Mouse (Mus musculus): ENCODE data around the gene Ooep. TPM values are rescaled to one million over a fixed set of nuclear protein-coding genes. Genes with fewer than 3 reads are reported as not detected.

Ooep gene
- polyA plus RNA-seq, 1 experiment from 2014 or later = 0.81 TPM

DNA sequence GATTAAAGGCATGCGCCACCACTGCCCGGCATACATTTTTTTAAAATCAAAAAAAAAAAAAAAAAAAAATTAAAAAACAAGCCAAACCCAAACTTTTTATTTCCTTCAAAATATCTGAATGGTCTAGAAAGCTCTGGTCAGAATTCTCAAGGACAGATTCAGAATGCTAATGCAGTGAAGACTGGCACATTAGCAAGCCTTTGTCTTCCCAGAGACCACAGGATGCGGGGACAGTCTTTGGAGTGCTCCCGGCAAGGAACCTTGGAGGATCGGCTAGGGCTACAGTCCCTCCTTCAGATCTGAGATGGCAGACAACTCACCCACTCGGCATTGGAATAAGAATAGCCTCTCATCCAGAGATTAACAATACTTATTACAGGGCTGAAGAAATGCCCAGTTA is 13.8 kb downstream of the Ooep start:
- DNase-seq (ENCODE audit: low spot score) (no peak), ATAC-seq (ENCODE audit: low FRiP score, low TSS enrichment) (no peak)
- Histone ChIP-seq H3K9me3 (ENCODE audit: control insufficient read depth, low read length) (no peaks in the 10 kb centered on the region), H3K36me3 (ENCODE audit: control insufficient read depth, insufficient read depth, low read length) (no peaks in the 10 kb centered on the region), H3K4me3 (ENCODE audit: low read depth, low read length) (no peak overlapping the region), H3K9ac (ENCODE audit: low read length) (no peak overlapping the region), H3K4me2 (replicated peaks; ENCODE audit: low read depth) (no peak overlapping the region), H3K4me1 (replicated peaks; ENCODE audit: control insufficient read depth, insufficient read depth) (no peaks in the 10 kb centered on the region), H3K27ac (replicated peaks) (no peak overlapping the region), H3K27me3 (ENCODE audit: control insufficient read depth, insufficient read depth, low read length) (no peaks in the 10 kb centered on the region)
- WGBS = 96% methylated on average over 6 of the region's 6 CpGs
- TF ChIP-seq CTCF (IDR thresholded peaks at IDR 0.05; ENCODE audit: low read depth) (no peak), EP300 (optimal IDR thresholded peaks at IDR 0.05) (no peak)

DNA sequence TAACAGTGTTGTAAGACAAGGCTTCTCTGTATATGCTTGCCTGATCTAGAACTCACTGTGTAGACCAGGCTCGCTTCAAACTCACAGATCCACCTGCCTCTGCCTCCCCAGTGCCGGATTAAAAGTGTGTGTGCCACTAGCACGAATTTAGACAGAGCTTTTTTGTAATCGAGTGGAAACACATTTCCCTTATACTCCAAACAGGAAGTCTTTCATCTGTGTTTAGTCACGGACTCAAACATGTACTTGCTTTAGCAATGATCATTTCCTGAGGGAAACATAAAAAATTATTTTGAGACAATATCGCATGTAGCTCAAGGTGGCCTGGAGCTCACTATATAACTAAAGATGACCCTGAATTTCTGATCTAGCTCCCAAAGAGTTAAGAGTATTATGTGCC is 15.2 kb downstream of the Ooep start:
- no peak for ATAC-seq (ENCODE audit: low FRiP score, low TSS enrichment)

DNA sequence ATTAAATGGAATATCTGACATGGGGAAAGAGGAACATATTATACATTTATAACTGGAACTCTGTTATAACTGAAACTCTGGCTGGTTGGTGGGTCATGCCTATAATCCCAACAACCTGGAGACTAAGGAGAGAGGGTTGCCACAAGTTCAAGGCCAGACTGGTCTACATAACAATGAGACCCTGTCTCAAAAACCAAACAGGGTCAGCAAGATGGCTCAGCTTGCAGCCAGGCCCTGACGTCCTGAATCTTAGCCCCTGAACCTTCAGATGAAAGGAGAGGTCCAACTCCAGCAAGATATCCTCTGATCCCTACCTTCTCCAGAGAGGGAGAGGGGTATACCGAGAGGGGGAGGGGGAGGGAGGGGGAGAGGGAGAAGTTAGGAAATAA is 18.0 kb downstream of the Ooep start:
- no peak overlapping the region for H3K9ac ChIP-seq (ENCODE audit: low read length)
- 49% methylated on average over 2 of the region's 2 CpGs for WGBS
- H3K4me3 ChIP-seq (ENCODE audit: low read depth, low read length) = no peak overlapping the region
- no peak for DNase-seq (ENCODE audit: low spot score)
- ATAC-seq (ENCODE audit: low FRiP score, low TSS enrichment) = no peak
- no peaks in the 10 kb centered on the region for H3K4me1 ChIP-seq (replicated peaks; ENCODE audit: control insufficient read depth, insufficient read depth)
- no peak overlapping the region for H3K4me2 ChIP-seq (replicated peaks; ENCODE audit: low read depth)
- TF ChIP-seq CTCF (IDR thresholded peaks at IDR 0.05; ENCODE audit: low read depth) (no peak), EP300 (optimal IDR thresholded peaks at IDR 0.05) (no peak)
- no peak overlapping the region for H3K27ac ChIP-seq (replicated peaks)
- H3K9me3 ChIP-seq (ENCODE audit: control insufficient read depth, low read length) = no peaks in the 10 kb centered on the region
- H3K36me3 ChIP-seq (ENCODE audit: control insufficient read depth, insufficient read depth, low read length) = no peaks in the 10 kb centered on the region
- no peaks in the 10 kb centered on the region for H3K27me3 ChIP-seq (ENCODE audit: control insufficient read depth, insufficient read depth, low read length)

More for the DNA sequence above, 15.2 kb downstream of the Ooep start:
- no peak overlapping the region for H3K27ac ChIP-seq (replicated peaks)
- DNase-seq (ENCODE audit: low spot score) = no peak
- no peaks in the 10 kb centered on the region for H3K27me3 ChIP-seq (ENCODE audit: control insufficient read depth, insufficient read depth, low read length)
- no peaks in the 10 kb centered on the region for H3K36me3 ChIP-seq (ENCODE audit: control insufficient read depth, insufficient read depth, low read length)
- no peak overlapping the region for H3K4me2 ChIP-seq (replicated peaks; ENCODE audit: low read depth)
- H3K4me3 ChIP-seq (ENCODE audit: low read depth, low read length) = no peak overlapping the region
- H3K9ac ChIP-seq (ENCODE audit: low read length) = no peak overlapping the region
- TF ChIP-seq EP300 (optimal IDR thresholded peaks at IDR 0.05) (no peak), CTCF (IDR thresholded peaks at IDR 0.05; ENCODE audit: low read depth) (no peak)
- no peaks in the 10 kb centered on the region for H3K9me3 ChIP-seq (ENCODE audit: control insufficient read depth, low read length)
- H3K4me1 ChIP-seq (replicated peaks; ENCODE audit: control insufficient read depth, insufficient read depth) = no peaks in the 10 kb centered on the region
- WGBS = 52% methylated on average over 6 of the region's 6 CpGs

DNA sequence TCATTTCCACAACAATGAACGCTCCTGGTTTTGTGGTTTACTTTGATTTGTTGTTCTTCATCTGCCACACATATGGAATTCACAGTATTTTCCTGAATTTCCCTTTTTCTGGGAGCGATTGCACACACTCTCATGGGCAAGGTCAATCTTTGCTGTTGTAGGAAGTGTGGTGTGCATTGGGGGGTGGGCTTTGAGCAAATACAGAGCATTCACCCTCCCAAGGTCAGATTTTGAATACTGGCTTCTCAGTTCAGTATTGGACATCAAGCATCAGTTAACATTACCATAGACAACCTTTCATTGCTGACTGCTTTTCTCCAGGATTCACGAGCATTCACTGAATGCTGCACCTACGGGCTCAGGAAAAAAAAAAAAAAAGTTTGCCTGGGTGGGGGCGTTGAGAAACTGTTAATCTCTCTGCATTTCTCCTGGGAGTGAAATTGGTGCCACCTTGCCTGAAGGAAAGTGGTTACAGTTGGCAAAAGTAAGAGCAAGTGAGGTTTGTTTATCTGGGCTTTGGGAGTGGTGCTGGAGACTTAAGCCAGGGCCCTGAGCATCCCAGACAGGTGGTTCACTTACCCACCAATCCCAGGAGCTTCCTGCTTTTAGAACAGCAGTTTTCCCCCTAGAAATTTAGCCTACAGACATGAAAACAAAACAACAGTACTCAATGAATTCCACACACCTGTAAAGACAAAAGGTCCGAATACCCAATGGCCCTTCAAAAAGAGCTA is 18.6 kb downstream of the Ooep start:
- Histone ChIP-seq H3K36me3 (ENCODE audit: control insufficient read depth, insufficient read depth, low read length) (no peaks in the 10 kb centered on the region), H3K4me2 (replicated peaks; ENCODE audit: low read depth) (no peak overlapping the region), H3K9me3 (ENCODE audit: control insufficient read depth, low read length) (no peaks in the 10 kb centered on the region), H3K9ac (ENCODE audit: low read length) (no peak overlapping the region), H3K4me1 (replicated peaks; ENCODE audit: control insufficient read depth, insufficient read depth) (no peaks in the 10 kb centered on the region), H3K27me3 (ENCODE audit: control insufficient read depth, insufficient read depth, low read length) (no peaks in the 10 kb centered on the region), H3K4me3 (ENCODE audit: low read depth, low read length) (no peak overlapping the region), H3K27ac (replicated peaks) (no peak overlapping the region)
- DNase-seq (ENCODE audit: low spot score) = no peak
- TF ChIP-seq CTCF (IDR thresholded peaks at IDR 0.05; ENCODE audit: low read depth) (no peak), EP300 (optimal IDR thresholded peaks at IDR 0.05) (no peak)
- ATAC-seq (ENCODE audit: low FRiP score, low TSS enrichment) = no peak
- 80% methylated on average over 6 of the region's 6 CpGs for WGBS

DNA sequence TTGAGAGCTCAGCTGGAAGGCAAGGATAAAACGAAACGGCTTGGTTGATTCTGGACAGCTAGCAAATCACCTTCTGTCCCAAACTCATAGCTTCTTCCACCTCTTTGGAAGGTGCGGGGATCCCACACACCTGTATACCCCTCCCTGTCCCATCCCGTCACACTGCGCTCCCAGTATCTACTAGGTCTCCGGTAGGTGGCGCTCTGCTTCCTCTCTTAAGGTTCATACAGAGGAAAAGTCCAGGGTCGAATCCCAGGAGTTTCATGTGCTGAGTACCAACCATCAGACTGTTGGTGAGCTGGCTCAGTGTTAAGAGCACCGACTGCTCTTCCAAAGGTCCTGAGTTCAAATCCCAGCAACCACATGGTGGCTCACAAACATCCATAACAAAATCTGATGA is 20.5 kb downstream of the Ooep start:
- H3K4me3 ChIP-seq (ENCODE audit: low read depth, low read length) = no peak overlapping the region
- TF ChIP-seq EP300 (optimal IDR thresholded peaks at IDR 0.05) (no peak), CTCF (IDR thresholded peaks at IDR 0.05; ENCODE audit: low read depth) (peak; percentile 85)
- H3K4me1 ChIP-seq (replicated peaks; ENCODE audit: control insufficient read depth, insufficient read depth) = no peaks in the 10 kb centered on the region
- 11% methylated on average over 9 of the region's 9 CpGs for WGBS
- no peak overlapping the region for H3K4me2 ChIP-seq (replicated peaks; ENCODE audit: low read depth)
- peak; percentile 78 for DNase-seq (ENCODE audit: low spot score)
- no peak overlapping the region for H3K27ac ChIP-seq (replicated peaks)
- H3K27me3 ChIP-seq (ENCODE audit: control insufficient read depth, insufficient read depth, low read length) = no peaks in the 10 kb centered on the region
- H3K36me3 ChIP-seq (ENCODE audit: control insufficient read depth, insufficient read depth, low read length) = no peaks in the 10 kb centered on the region
- ATAC-seq (ENCODE audit: low FRiP score, low TSS enrichment) = peak; percentile 67
- no peaks in the 10 kb centered on the region for H3K9me3 ChIP-seq (ENCODE audit: control insufficient read depth, low read length)
- H3K9ac ChIP-seq (ENCODE audit: low read length) = no peak overlapping the region

DNA sequence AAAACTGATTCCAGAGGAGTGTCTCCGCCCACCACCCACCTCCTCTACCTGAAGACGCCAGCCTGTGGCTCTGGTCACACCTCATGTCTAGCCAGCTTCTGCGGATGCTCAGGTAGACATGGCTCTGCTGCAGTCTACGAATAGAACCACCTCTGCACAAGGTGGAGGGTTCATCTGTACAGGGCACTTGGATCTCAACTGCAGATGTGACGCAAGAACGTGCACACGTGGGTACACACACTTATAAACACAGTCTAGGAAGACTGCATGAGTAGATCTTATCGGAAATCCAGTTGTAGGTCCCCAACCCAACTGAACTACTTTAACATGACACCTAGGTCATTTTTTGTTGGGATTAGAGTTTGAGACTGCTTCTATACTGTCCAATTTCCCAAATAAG is 22.9 kb downstream of the Ooep start, which contains the start of gene Gsta2:
Gsta2 (minus strand) TSS at position 178 of the 400 bp plus-strand sequence.
- no peak within 1 kb of the TSS for H3K27ac ChIP-seq (replicated peaks)
- no peaks in the 10 kb centered on the region for H3K4me1 ChIP-seq (replicated peaks; ENCODE audit: control insufficient read depth, insufficient read depth)
- no peak within 1 kb of the TSS for H3K4me2 ChIP-seq (replicated peaks; ENCODE audit: low read depth)
- DNase-seq (ENCODE audit: low spot score) (no peak), ATAC-seq (ENCODE audit: low FRiP score, low TSS enrichment) (no peak)
- H3K36me3 ChIP-seq (ENCODE audit: control insufficient read depth, insufficient read depth, low read length) = no peaks in the 10 kb centered on the region
- no peaks in the 10 kb centered on the region for H3K27me3 ChIP-seq (ENCODE audit: control insufficient read depth, insufficient read depth, low read length)
- WGBS = 88% methylated on average over 8 of the region's 8 CpGs
- H3K4me3 ChIP-seq (ENCODE audit: low read depth, low read length) = no peak within 1 kb of the TSS
- no peak within 1 kb of the TSS for H3K9ac ChIP-seq (ENCODE audit: low read length)
- no peaks in the 10 kb centered on the region for H3K9me3 ChIP-seq (ENCODE audit: control insufficient read depth, low read length)
- no peak for TF ChIP-seq CTCF (IDR thresholded peaks at IDR 0.05; ENCODE audit: low read depth)
- TF ChIP-seq EP300 (optimal IDR thresholded peaks at IDR 0.05) = no peak
